Mouse (Mus musculus): ENCODE data around the gene Igf2bp1. TPM values are rescaled to one million over a fixed set of nuclear protein-coding genes. Genes with fewer than 3 reads are reported as not detected.
A peak's percentile ranks its signal among the peaks of the same experiment; 100 is the strongest.

The Igf2bp1 gene
- total and polyA plus RNA-seq, 3 experiments: 49.1 to 113 (median 52.6) TPM

DNA sequence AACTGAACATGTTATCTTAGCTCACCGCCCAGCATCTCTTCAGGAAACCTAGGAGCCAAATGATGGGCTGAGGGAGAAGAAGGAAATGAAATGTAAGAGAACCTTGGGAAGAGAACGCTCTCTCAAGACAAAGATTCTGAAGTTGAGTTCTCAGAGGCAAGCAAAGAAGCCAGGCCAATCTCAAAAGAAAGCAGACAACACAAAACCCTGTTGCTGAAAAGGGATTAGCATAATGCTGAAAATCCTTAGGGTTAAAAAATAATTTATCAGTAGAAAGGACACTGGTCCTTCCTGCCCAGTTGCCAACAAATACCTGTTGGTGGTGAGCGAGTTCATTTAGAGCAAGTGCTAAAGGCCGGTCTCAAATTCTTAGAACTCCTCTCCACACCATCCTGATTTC lies 15.3 kb downstream of the Igf2bp1 start:
- peaks cover 91% of the 10 kb centered on the region for H3K4me1 ChIP-seq (ENCODE audit: insufficient read depth, low read depth, low read length)
- peaks cover 14% of the 10 kb centered on the region for H3K9me3 ChIP-seq (replicated peaks)
- no peaks in the 10 kb centered on the region for H3K27me3 ChIP-seq (ENCODE audit: insufficient read depth, low read length)
- ATAC-seq (ENCODE audit: extremely low read depth, insufficient number of reproducible peaks, low FRiP score, poor library complexity, severe bottlenecking) (no peak), DNase-seq (ENCODE audit: low spot score) (no peak)
- peaks cover 85% of the 10 kb centered on the region for H3K36me3 ChIP-seq (replicated peaks)
- H3K4me3 ChIP-seq (ENCODE audit: low read depth, low read length): peak overlapping the region; percentile 69
- TF ChIP-seq GATA2 (IDR thresholded peaks at IDR 0.05; ENCODE audit: borderline replicate concordance, low read depth, low read length) (no peak), GATA1 (IDR thresholded peaks at IDR 0.05; ENCODE audit: borderline replicate concordance, low read length) (no peak), TAL1 (conservative IDR thresholded peaks at IDR 0.05; ENCODE audit: low read depth, low read length) (no peak), CTCF (IDR thresholded peaks at IDR 0.05; ENCODE audit: low read depth, low read length) (no peak), POLR2AphosphoS5 (IDR thresholded peaks at IDR 0.05; ENCODE audit: insufficient replicate concordance, low read depth, low read length) (no peak)

GRCm38 (mm10) chr11:95989864-95990263 lies 15.9 kb downstream of the Igf2bp1 start:
- TF ChIP-seq POLR2AphosphoS5 (IDR thresholded peaks at IDR 0.05; ENCODE audit: insufficient replicate concordance, low read depth, low read length): no peak
- TF ChIP-seq TAL1 (conservative IDR thresholded peaks at IDR 0.05; ENCODE audit: low read depth, low read length): no peak
- no peak for TF ChIP-seq CTCF (IDR thresholded peaks at IDR 0.05; ENCODE audit: low read depth, low read length)
- TF ChIP-seq GATA2 (IDR thresholded peaks at IDR 0.05; ENCODE audit: borderline replicate concordance, low read depth, low read length): no peak
- TF ChIP-seq GATA1 (IDR thresholded peaks at IDR 0.05; ENCODE audit: borderline replicate concordance, low read length): no peak
- H3K9me3 ChIP-seq (replicated peaks): peaks cover 10% of the 10 kb centered on the region
- DNase-seq (ENCODE audit: low spot score) (no peak), ATAC-seq (ENCODE audit: extremely low read depth, insufficient number of reproducible peaks, low FRiP score, poor library complexity, severe bottlenecking) (no peak)
- peaks cover 82% of the 10 kb centered on the region for H3K36me3 ChIP-seq (replicated peaks)
- H3K27me3 ChIP-seq (ENCODE audit: insufficient read depth, low read length): no peaks in the 10 kb centered on the region
- H3K4me1 ChIP-seq (ENCODE audit: insufficient read depth, low read depth, low read length): peaks cover 93% of the 10 kb centered on the region
- H3K4me3 ChIP-seq (ENCODE audit: low read depth, low read length): peak overlapping the region; percentile 69

DNA sequence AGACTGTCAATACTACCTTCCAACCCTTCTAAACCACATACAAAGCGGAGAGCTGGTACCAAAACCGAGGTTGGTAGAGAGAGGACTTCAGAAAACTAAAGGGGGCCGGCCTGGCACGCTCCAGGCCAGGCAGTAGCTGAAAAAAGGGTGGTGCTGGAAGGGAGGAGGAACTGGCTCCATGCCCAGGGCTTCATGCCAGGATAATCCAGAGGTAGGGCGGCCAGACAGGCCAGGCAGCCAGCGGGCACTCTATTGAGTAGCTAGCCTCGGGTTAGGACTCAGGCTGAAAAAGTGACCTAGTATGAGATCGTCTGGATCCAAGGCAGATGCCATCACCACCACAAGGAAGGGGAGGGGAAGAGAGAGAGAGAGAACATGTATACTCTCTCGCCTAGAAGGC lies 17.2 kb downstream of the Igf2bp1 start:
- H3K4me3 ChIP-seq (ENCODE audit: low read depth, low read length): peak overlapping the region; percentile 66; the same call in 1 of the 2 replicates
- H3K36me3 ChIP-seq (replicated peaks): peaks cover 82% of the 10 kb centered on the region
- H3K27me3 ChIP-seq (ENCODE audit: insufficient read depth, low read length): no peaks in the 10 kb centered on the region
- no peak for ATAC-seq (ENCODE audit: extremely low read depth, insufficient number of reproducible peaks, low FRiP score, poor library complexity, severe bottlenecking)
- peaks cover 98% of the 10 kb centered on the region for H3K4me1 ChIP-seq (ENCODE audit: insufficient read depth, low read depth, low read length)
- no peak for DNase-seq (ENCODE audit: low spot score)
- TF ChIP-seq GATA1 (IDR thresholded peaks at IDR 0.05; ENCODE audit: borderline replicate concordance, low read length) (no peak), TAL1 (conservative IDR thresholded peaks at IDR 0.05; ENCODE audit: low read depth, low read length) (no peak), CTCF (IDR thresholded peaks at IDR 0.05; ENCODE audit: low read depth, low read length) (no peak), GATA2 (IDR thresholded peaks at IDR 0.05; ENCODE audit: borderline replicate concordance, low read depth, low read length) (no peak), POLR2AphosphoS5 (IDR thresholded peaks at IDR 0.05; ENCODE audit: insufficient replicate concordance, low read depth, low read length) (no peak)
- no peaks in the 10 kb centered on the region for H3K9me3 ChIP-seq (replicated peaks)

- Histone ChIP-seq H3K4me1 (ENCODE audit: insufficient read depth, low read depth, low read length) (peaks cover 98% of the 10 kb centered on the region), H3K36me3 (replicated peaks) (peaks cover 82% of the 10 kb centered on the region), H3K27me3 (ENCODE audit: insufficient read depth, low read length) (no peaks in the 10 kb centered on the region), H3K4me3 (ENCODE audit: low read depth, low read length) (peak overlapping the region; percentile 66; the same call in 1 of the 2 replicates), H3K9me3 (replicated peaks) (no peaks in the 10 kb centered on the region)
- DNase-seq (ENCODE audit: low spot score): peak; percentile 61
- ATAC-seq (ENCODE audit: extremely low read depth, insufficient number of reproducible peaks, low FRiP score, poor library complexity, severe bottlenecking): peak; percentile 80
- TF ChIP-seq TAL1 (conservative IDR thresholded peaks at IDR 0.05; ENCODE audit: low read depth, low read length) (peak; percentile 63), POLR2AphosphoS5 (IDR thresholded peaks at IDR 0.05; ENCODE audit: insufficient replicate concordance, low read depth, low read length) (no peak), GATA2 (IDR thresholded peaks at IDR 0.05; ENCODE audit: borderline replicate concordance, low read depth, low read length) (no peak), CTCF (IDR thresholded peaks at IDR 0.05; ENCODE audit: low read depth, low read length) (no peak), GATA1 (IDR thresholded peaks at IDR 0.05; ENCODE audit: borderline replicate concordance, low read length) (no peak)
Observed at GRCm38 (mm10) chr11:95987854-95988447, 17.8 kb downstream of the Igf2bp1 start.

- TF ChIP-seq GATA1 (IDR thresholded peaks at IDR 0.05; ENCODE audit: borderline replicate concordance, low read length) (no peak), GATA2 (IDR thresholded peaks at IDR 0.05; ENCODE audit: borderline replicate concordance, low read depth, low read length) (no peak), POLR2AphosphoS5 (IDR thresholded peaks at IDR 0.05; ENCODE audit: insufficient replicate concordance, low read depth, low read length) (no peak), CTCF (IDR thresholded peaks at IDR 0.05; ENCODE audit: low read depth, low read length) (no peak), TAL1 (conservative IDR thresholded peaks at IDR 0.05; ENCODE audit: low read depth, low read length) (no peak)
- DNase-seq (ENCODE audit: low spot score) (no peak), ATAC-seq (ENCODE audit: extremely low read depth, insufficient number of reproducible peaks, low FRiP score, poor library complexity, severe bottlenecking) (no peak)
- Histone ChIP-seq H3K9me3 (replicated peaks) (no peaks in the 10 kb centered on the region), H3K4me3 (ENCODE audit: low read depth, low read length) (peak overlapping the region; percentile 17; the same call in 1 of the 2 replicates), H3K4me1 (ENCODE audit: insufficient read depth, low read depth, low read length) (peaks cover 83% of the 10 kb centered on the region), H3K27me3 (ENCODE audit: insufficient read depth, low read length) (no peaks in the 10 kb centered on the region), H3K36me3 (replicated peaks) (peaks cover 95% of the 10 kb centered on the region)
Observed at GRCm38 (mm10) chr11:95982475-95982874, 23.3 kb downstream of the Igf2bp1 start.

- H3K4me1 ChIP-seq (ENCODE audit: insufficient read depth, low read depth, low read length): peaks cover 76% of the 10 kb centered on the region
- DNase-seq (ENCODE audit: low spot score) (peak; percentile 46), ATAC-seq (ENCODE audit: extremely low read depth, insufficient number of reproducible peaks, low FRiP score, poor library complexity, severe bottlenecking) (peak; percentile 57)
- no peaks in the 10 kb centered on the region for H3K9me3 ChIP-seq (replicated peaks)
- H3K27me3 ChIP-seq (ENCODE audit: insufficient read depth, low read length): no peaks in the 10 kb centered on the region
- peak overlapping the region; percentile 57; the same call in 1 of the 2 replicates for H3K4me3 ChIP-seq (ENCODE audit: low read depth, low read length)
- TF ChIP-seq TAL1 (conservative IDR thresholded peaks at IDR 0.05; ENCODE audit: low read depth, low read length) (peak; percentile 77), POLR2AphosphoS5 (IDR thresholded peaks at IDR 0.05; ENCODE audit: insufficient replicate concordance, low read depth, low read length) (no peak)
- peaks cover 96% of the 10 kb centered on the region for H3K36me3 ChIP-seq (replicated peaks)
Observed at GRCm38 (mm10) chr11:95981804-95982203, 23.9 kb downstream of the Igf2bp1 start.
